Mouse (Mus musculus): ENCODE data around the gene Alg1.

DNA sequence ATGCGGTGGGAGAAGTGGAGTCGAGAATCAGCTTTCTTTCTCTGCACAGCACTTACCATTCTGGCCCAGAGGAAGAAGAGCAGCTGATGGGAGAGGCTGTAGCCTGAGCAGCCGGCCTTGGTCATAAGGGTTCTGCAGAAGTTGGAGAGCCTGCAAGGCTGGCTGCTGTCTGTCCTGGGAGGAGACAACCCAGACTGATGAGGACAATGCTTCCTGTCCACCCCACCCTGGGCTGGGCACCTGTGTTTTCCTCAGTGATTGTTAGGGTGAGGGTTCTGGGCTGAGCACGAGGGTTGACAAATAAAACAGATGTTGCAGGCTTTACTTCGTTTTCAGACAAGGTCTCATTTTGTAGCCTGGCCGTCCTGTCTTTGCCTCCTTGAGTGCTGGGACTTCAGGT lies 16.7 kb upstream of the Alg1 start:
- no peak for TF ChIP-seq CTCF (IDR thresholded peaks at IDR 0.05; ENCODE audit: control insufficient read depth, insufficient read depth, insufficient replicate concordance, low read depth, low read length)
- TF ChIP-seq POLR2A (IDR thresholded peaks at IDR 0.05; ENCODE audit: control insufficient read depth, low read depth, low read length): no peak
